Mouse (Mus musculus) olfactory bulb, adult 2 months (tissue): Measurements from ENCODE around the gene Ccdc194.

Source experiments
- CTCF ChIP-seq: fragments of 200-500 bp; IDR thresholded peaks from 2 replicates; pipeline ENCODE4 v1.5.1; 2012; ENCODE audit warnings: low read depth, mild to moderate bottlenecking, low read length, moderate library complexity; ENCODE audit not compliant: insufficient read depth
- POLR2A ChIP-seq: fragments of 200-500 bp; IDR thresholded peaks from 2 replicates; pipeline ENCODE4 v1.6.1; 2012; ENCODE audit warnings: mild to moderate bottlenecking, low read depth, low read length, moderate library complexity; ENCODE audit not compliant: insufficient read depth

- TF ChIP-seq CTCF (no peak), POLR2A (no peak)
Observed at GRCm38 (mm10) chr8:71568387-71568937, 43.0 kb upstream of the Ccdc194 start, which contains the start of gene Slc27a1.
